ENCODE assay signal across 8 mouse cellular contexts in genomic region chr9:63398611-63399462, GRCm38 (mm10). TPM values are rescaled to one million over a fixed set of nuclear protein-coding genes. Genes with fewer than 3 reads are reported as not detected.
A peak's percentile ranks its signal among the peaks of the same experiment; 100 is the strongest.
DNase-seq lines count a peak whose midpoint lies in the region; ATAC-seq and TF ChIP-seq lines count a peak whose summit lies in the region.

2300009A05Rik (minus strand) TSS chr9:63399246.

- H3K27me3 ChIP-seq in hindbrain, postnatal 0 days (ENCODE audit: insufficient read depth, low read length): no peaks in the 10 kb centered on the region
- H3K27me3 ChIP-seq in megakaryocyte, embryonic 14.5 days (replicated peaks): no peaks in the 10 kb centered on the region

- H3K9ac ChIP-seq in hindbrain, postnatal 0 days (replicated peaks; ENCODE audit: low read length): peak within 1 kb of the TSS; percentile 79

- peak within 1 kb of the TSS; percentile 79 for H3K4me3 ChIP-seq in gastrocnemius, adult 2 months
- H3K4me3 ChIP-seq in hindbrain, postnatal 0 days (ENCODE audit: low read length): peak within 1 kb of the TSS; percentile 66
- H3K4me3 ChIP-seq in megakaryocyte, embryonic 14.5 days (replicated peaks): peak within 1 kb of the TSS; percentile 94

- intact Hi-C loops in gastrocnemius, adult 2 months (cut with DNase I): loop anchor here (1.0 to 5.0 kb wide), 3 partner anchors 22 to 267 kb away; partner anchors contain the start of gene Map2k5

- H3K27ac ChIP-seq in gastrocnemius, adult 2 months: peak within 1 kb of the TSS; percentile 98
- H3K27ac ChIP-seq in hindbrain, postnatal 0 days: peak within 1 kb of the TSS; percentile 85

- H3K36me3 ChIP-seq in hindbrain, postnatal 0 days (ENCODE audit: insufficient read depth, low read length): no peaks in the 10 kb centered on the region
- H3K36me3 ChIP-seq in megakaryocyte, embryonic 14.5 days (replicated peaks; ENCODE audit: low read length): peaks cover 5% of the 10 kb centered on the region

- H3K4me2 ChIP-seq in hindbrain, postnatal 0 days (ENCODE audit: low read depth, low read length): peak within 1 kb of the TSS; percentile 85

- WGBS in hindbrain, postnatal 0 days: under 1% methylated on average over 73 of the region's 74 CpGs

- peak; percentile 70 for DNase-seq in WW6 (ENCODE audit: low read depth, low spot score)
- DNase-seq in cerebellum, postnatal 4 days (ENCODE audit: low spot score in 2 of 2): peak; percentile 80 to 84
- DNase-seq in gastrocnemius, adult 2 months: peak; percentile 99
- DNase-seq in hindbrain, postnatal 0 days (ENCODE audit: low spot score): peak; percentile 94
- DNase-seq in left cerebral cortex, adult 8-10 months (ENCODE audit: low spot score in 2 of 2): peak; percentile 82 to 91
- peak; percentile 94 to 95 for DNase-seq in right cerebral cortex, postnatal 10 days (ENCODE audit: low spot score in 2 of 2)
- DNase-seq in urinary bladder, postnatal 25 days (ENCODE audit: low spot score): peak; percentile 97

- no peaks in the 10 kb centered on the region for H3K9me3 ChIP-seq in hindbrain, postnatal 0 days (ENCODE audit: low read length)
- no peaks in the 10 kb centered on the region for H3K9me3 ChIP-seq in megakaryocyte, embryonic 14.5 days

- peaks cover 3% of the 10 kb centered on the region; the same call in 1 of the 2 replicates for H3K4me1 ChIP-seq in hindbrain, postnatal 0 days (ENCODE audit: insufficient read depth, low read length)
- H3K4me1 ChIP-seq in megakaryocyte, embryonic 14.5 days: peaks cover 19% of the 10 kb centered on the region

- peak; percentile 12; the same call in 1 of the 2 replicates for TF ChIP-seq CTCF in gastrocnemius, adult 2 months (IDR thresholded peaks at IDR 0.05)
- TF ChIP-seq CTCF in hindbrain, postnatal 0 days (IDR thresholded peaks at IDR 0.05; ENCODE audit: low read depth): no peak

- ATAC-seq in hindbrain, postnatal 0 days: peak; percentile 97

RNA-seq across cellular contexts. Expression of gene 2300009A05Rik, which starts in this region (rescaled TPM):
- total RNA-seq in gastrocnemius, adult 2 months (2021): 10 to 100 TPM; 23.6 to 31.9 TPM
- 44.4 and 52.2 TPM in 2 replicates for total RNA-seq in hindbrain, postnatal 0 days (2014; rRNA removed)
- 89.7 and 94.7 TPM in 2 replicates for polyA plus RNA-seq in hindbrain, postnatal 0 days (2015; fragmentation: Nextera tagmentation; extraction: Ambion mirVana)
- total RNA-seq in left cerebral cortex, adult 8-10 months (2022): 10 to 100 TPM; 20.5 to 26.4 (median 21.3) TPM
- polyA plus RNA-seq in megakaryocyte, embryonic 14.5 days (2012; ENCODE audit: insufficient read depth, low replicate concordance): 54.9 and 58.0 TPM in 2 replicates

Comparison
In these comparisons a context has a peak if more than half of its experiments do, and no peak if none do; other contexts are left out.
1. Peak in every context shown above with its lines: DNase-seq, ATAC-seq, H3K4me3 ChIP-seq and H3K27ac ChIP-seq.